Mouse (Mus musculus): Measurements from ENCODE around the gene Cbfa2t3. TPM values are rescaled to one million over a fixed set of nuclear protein-coding genes. Genes with fewer than 3 reads are reported as not detected.

The Cbfa2t3 gene
- polyA plus RNA-seq, 1 experiment, result 58.8 TPM

DNA sequence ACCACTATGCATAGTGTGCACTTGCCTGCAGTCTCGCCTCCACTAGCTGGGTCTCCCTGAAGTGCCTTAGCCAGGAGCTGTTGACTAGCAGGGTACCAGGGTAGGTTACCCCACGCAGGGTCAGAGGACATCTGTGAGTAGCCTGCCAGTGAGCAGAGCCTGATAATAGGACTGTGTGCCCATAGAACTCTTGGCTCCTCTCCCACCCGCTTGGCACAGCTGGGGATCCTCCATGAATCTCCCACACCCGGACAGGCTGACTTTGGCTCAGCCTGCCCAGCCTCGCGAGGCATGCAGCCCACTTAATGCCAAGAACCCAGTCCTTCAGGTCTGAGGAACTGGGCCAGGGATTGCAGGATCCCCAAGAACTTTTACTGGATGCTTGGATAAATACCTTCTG, 7.9 kb downstream of the Cbfa2t3 start:
- H3K4me1 ChIP-seq (ENCODE audit: control insufficient read depth, insufficient read depth, low read length), result peaks cover 24% of the 10 kb centered on the region
- 48% methylated on average over 6 of the region's 6 CpGs for WGBS
- H3K27ac ChIP-seq (ENCODE audit: control insufficient read depth, insufficient read depth, low read depth, low read length, poor library complexity), result no peak overlapping the region
- H3K4me3 ChIP-seq (replicated peaks; ENCODE audit: control insufficient read depth, low read depth, low read length), result no peak overlapping the region
- TF ChIP-seq POLR2A (IDR thresholded peaks at IDR 0.05; ENCODE audit: borderline replicate concordance, control insufficient read depth, low read depth, low read length) (no peak), CTCF (IDR thresholded peaks at IDR 0.05; ENCODE audit: control insufficient read depth, insufficient read depth, low read length) (no peak)

DNA sequence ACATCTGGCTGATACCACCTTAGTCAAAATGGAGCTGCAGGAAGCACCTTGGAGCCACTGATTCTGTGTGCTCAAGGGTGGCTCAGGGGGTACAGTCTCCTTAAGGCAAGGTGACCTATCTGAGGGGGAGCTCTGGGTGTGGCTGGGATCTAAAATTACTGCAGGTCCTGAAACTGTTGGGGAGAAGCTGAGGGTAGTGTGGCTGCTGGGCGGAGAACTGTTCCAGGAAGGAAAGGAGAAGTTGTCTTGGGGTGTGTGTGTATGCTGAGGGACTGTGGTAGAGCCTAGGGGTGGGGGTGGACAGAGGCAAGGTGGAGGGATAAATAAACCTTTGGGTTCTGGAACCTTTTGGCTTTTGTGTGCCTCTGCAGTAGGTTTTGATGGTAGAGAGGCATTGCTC, 9.6 kb downstream of the Cbfa2t3 start:
- Histone ChIP-seq H3K4me3 (replicated peaks; ENCODE audit: control insufficient read depth, low read depth, low read length) (no peak overlapping the region), H3K27ac (ENCODE audit: control insufficient read depth, insufficient read depth, low read depth, low read length, poor library complexity) (0 out of 2 replicates have a peak overlapping the region, but pooled peaks have one; percentile 11), H3K4me1 (ENCODE audit: control insufficient read depth, insufficient read depth, low read length) (peaks cover 19% of the 10 kb centered on the region)
- WGBS, result 12% methylated on average over 1 of the region's 1 CpGs
- TF ChIP-seq CTCF (IDR thresholded peaks at IDR 0.05; ENCODE audit: control insufficient read depth, insufficient read depth, low read length) (no peak), POLR2A (IDR thresholded peaks at IDR 0.05; ENCODE audit: borderline replicate concordance, control insufficient read depth, low read depth, low read length) (no peak)

DNA sequence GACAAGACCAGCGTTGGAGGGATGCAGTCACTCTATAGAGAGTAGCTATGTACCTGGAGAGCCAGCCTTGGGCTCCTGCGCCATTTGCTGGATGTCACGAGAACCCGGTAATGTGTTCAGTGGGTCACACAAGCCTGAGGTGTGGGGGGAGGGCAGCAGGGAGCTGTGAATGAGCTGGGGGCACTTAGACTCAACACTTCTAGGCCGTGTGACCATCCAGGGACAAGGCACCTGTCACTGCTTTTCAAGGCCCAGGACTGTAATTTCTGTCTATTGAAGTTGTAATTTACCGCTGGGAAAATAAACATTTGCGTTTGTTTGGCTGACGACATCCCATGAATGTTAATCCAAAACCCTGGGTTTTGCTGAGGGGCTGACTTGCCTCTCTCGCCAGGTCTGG, 12.0 kb downstream of the Cbfa2t3 start:
- Histone ChIP-seq H3K4me3 (replicated peaks; ENCODE audit: control insufficient read depth, low read depth, low read length) (no peak overlapping the region), H3K27ac (ENCODE audit: control insufficient read depth, insufficient read depth, low read depth, low read length, poor library complexity) (0 out of 2 replicates have a peak overlapping the region, but pooled peaks have one; percentile 12), H3K4me1 (ENCODE audit: control insufficient read depth, insufficient read depth, low read length) (peaks cover 16% of the 10 kb centered on the region)
- WGBS, result 85% methylated on average over 9 of the region's 9 CpGs
- no peak for TF ChIP-seq POLR2A (IDR thresholded peaks at IDR 0.05; ENCODE audit: borderline replicate concordance, control insufficient read depth, low read depth, low read length)
- TF ChIP-seq CTCF (IDR thresholded peaks at IDR 0.05; ENCODE audit: control insufficient read depth, insufficient read depth, low read length), result no peak

DNA sequence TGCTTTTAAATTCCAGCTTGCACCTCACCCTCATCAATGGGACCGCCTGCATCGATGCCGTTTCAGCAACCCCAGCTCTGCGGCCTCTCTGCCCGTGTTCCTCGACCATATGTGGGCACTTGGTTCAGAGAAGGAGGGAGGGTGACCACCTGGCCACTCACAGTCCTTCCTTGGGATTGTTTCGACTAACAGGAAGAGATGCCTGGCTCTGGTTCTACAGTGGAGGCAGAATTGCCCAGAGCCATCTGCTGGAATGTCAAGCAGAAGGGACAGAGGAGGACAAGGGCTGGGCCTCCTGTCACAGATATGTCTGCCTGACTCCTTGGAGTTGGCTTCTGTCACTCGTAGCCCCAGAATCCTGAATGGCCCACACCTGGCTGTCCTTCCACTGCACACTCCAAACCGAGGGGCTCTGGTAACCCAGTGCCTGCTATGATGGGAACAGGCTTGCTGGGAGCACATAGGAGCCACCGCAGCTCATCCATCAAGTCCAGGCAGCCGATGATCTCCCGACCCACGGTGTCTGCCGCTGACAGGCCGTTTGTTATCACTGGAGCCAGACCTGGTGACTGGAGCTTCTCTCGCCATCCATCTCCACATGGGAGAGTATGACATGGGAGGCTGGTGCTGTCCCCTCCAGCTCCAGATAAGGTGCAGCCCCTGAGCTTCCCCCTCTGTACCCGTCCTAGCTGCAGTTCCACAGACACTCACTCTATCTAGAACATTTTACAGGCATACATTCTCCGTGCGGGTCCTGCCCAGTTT, 13.6 kb downstream of the Cbfa2t3 start:
- Histone ChIP-seq H3K4me3 (replicated peaks; ENCODE audit: control insufficient read depth, low read depth, low read length) (no peak overlapping the region), H3K4me1 (ENCODE audit: control insufficient read depth, insufficient read depth, low read length) (peaks cover 11% of the 10 kb centered on the region), H3K27ac (ENCODE audit: control insufficient read depth, insufficient read depth, low read depth, low read length, poor library complexity) (peak overlapping the region; percentile 38)
- 72% methylated on average over 19 of the region's 19 CpGs for WGBS
- TF ChIP-seq POLR2A (IDR thresholded peaks at IDR 0.05; ENCODE audit: borderline replicate concordance, control insufficient read depth, low read depth, low read length) (no peak), CTCF (IDR thresholded peaks at IDR 0.05; ENCODE audit: control insufficient read depth, insufficient read depth, low read length) (no peak)

DNA sequence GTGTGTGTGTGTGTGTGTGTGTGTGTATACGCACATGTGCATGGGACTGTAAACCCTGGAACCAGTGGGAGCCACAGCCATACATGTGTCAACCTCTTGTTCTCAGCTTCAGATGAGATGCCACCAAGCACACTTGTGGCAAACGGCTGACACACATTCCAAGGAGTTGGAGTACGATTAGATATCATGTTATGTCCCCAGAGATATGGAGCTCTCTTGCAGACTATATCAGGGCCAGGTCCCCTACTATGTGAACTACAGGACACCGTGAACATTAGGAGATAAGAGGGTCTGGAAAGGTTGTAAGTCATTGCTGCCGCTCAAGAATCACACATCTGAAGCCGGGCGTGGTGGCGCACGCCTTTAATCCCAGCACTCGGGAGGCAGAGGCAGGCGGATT, 16.1 kb downstream of the Cbfa2t3 start:
- peaks cover 11% of the 10 kb centered on the region for H3K4me1 ChIP-seq (ENCODE audit: control insufficient read depth, insufficient read depth, low read length)

DNA sequence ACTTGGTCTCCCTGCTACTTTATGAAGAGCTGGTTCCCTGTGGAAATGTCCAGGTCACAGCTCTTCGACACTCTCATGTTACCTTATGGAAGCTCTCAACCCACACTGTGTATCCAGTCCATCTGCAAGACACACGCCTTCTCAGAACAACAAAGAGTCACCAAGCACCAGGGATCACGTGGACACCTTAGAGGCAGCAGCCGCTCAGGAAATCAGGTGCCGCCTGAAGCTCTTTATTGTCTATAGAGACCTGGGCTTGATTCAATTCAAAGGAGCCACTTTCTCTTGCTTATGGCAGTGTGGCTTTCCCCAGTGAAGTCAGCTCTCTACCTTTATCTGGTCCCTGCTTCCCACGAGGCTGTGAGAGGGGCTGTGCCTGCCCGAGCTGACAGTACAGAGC, 18.7 kb downstream of the Cbfa2t3 start:
- Histone ChIP-seq H3K4me3 (replicated peaks; ENCODE audit: control insufficient read depth, low read depth, low read length) (no peak overlapping the region), H3K27ac (ENCODE audit: control insufficient read depth, insufficient read depth, low read depth, low read length, poor library complexity) (no peak overlapping the region), H3K4me1 (ENCODE audit: control insufficient read depth, insufficient read depth, low read length) (peaks cover 9% of the 10 kb centered on the region)
- TF ChIP-seq POLR2A (IDR thresholded peaks at IDR 0.05; ENCODE audit: borderline replicate concordance, control insufficient read depth, low read depth, low read length) (no peak), CTCF (IDR thresholded peaks at IDR 0.05; ENCODE audit: control insufficient read depth, insufficient read depth, low read length) (no peak)
- WGBS, result 57% methylated on average over 7 of the region's 7 CpGs

More for the DNA sequence above, 16.1 kb downstream of the Cbfa2t3 start:
- TF ChIP-seq CTCF (IDR thresholded peaks at IDR 0.05; ENCODE audit: control insufficient read depth, insufficient read depth, low read length) (no peak), POLR2A (IDR thresholded peaks at IDR 0.05; ENCODE audit: borderline replicate concordance, control insufficient read depth, low read depth, low read length) (no peak)
- Histone ChIP-seq H3K4me3 (replicated peaks; ENCODE audit: control insufficient read depth, low read depth, low read length) (no peak overlapping the region), H3K27ac (ENCODE audit: control insufficient read depth, insufficient read depth, low read depth, low read length, poor library complexity) (no peak overlapping the region)
- 53% methylated on average over 11 of the region's 11 CpGs for WGBS

DNA sequence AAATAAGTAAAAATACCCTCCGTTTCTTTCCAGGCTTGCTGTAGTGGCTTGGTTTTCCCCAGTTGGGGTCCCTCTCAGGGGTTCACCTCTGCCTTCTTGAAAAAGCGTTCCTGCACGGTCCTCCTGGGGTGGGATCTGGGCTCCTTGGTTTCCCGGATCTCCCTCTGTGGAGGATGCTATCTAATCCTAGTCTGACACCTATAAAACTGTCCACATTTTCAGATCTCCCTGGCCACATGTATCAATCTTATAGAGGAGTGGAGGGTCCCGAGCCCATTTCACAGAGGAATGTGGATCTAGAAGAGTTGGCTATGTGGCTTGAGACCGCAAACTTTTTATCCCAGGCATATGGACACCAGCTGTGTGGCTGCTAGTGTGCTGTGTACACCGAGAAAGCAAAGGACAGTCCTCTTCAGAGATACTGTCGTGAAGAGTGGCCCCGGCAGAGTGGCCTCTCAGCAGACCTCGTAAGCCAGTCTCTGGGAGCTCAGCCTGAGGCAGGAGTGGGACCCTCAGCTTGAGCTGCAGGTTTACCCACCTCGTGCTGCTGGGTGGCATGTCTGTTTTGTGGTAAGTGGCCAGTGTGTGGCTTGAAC, 19.5 kb downstream of the Cbfa2t3 start:
- Histone ChIP-seq H3K27ac (ENCODE audit: control insufficient read depth, insufficient read depth, low read depth, low read length, poor library complexity) (no peak overlapping the region), H3K4me3 (replicated peaks; ENCODE audit: control insufficient read depth, low read depth, low read length) (no peak overlapping the region), H3K4me1 (ENCODE audit: control insufficient read depth, insufficient read depth, low read length) (peaks cover 7% of the 10 kb centered on the region)
- TF ChIP-seq CTCF (IDR thresholded peaks at IDR 0.05; ENCODE audit: control insufficient read depth, insufficient read depth, low read length), result no peak
- no peak for TF ChIP-seq POLR2A (IDR thresholded peaks at IDR 0.05; ENCODE audit: borderline replicate concordance, control insufficient read depth, low read depth, low read length)
- WGBS, result 60% methylated on average over 11 of the region's 11 CpGs

DNA sequence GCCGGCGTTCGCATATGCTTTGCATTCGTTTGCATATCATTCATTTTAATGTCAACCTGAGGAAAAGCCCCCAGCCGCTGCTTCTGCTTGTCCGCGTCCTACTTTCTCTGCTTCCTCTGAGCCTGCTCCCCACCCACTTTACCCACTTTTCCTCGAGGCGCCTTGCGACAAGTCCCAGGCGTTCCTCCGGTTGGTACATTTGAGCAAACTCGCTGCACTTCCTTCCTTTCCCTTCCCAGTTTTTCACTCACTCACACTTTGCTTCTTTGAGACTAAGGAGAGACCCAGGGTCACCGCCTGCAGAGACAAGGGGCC, 20.1 kb downstream of the Cbfa2t3 start:
- WGBS, result 5% methylated on average over 14 of the region's 14 CpGs
- Histone ChIP-seq H3K4me1 (ENCODE audit: control insufficient read depth, insufficient read depth, low read length) (peaks cover 7% of the 10 kb centered on the region), H3K27ac (ENCODE audit: control insufficient read depth, insufficient read depth, low read depth, low read length, poor library complexity) (peak overlapping the region; percentile 68; the same call in 1 of the 2 replicates), H3K4me3 (replicated peaks; ENCODE audit: control insufficient read depth, low read depth, low read length) (peak overlapping the region; percentile 65)
- TF ChIP-seq CTCF (IDR thresholded peaks at IDR 0.05; ENCODE audit: control insufficient read depth, insufficient read depth, low read length), result no peak
